Mouse (Mus musculus) mammary gland, adult 2 months (tissue): ENCODE measurements around the gene Immt. TPM values are rescaled to one million over a fixed set of nuclear protein-coding genes. Genes with fewer than 3 reads are reported as not detected.

Source experiments
- polyA plus RNA-seq: library from polyadenylated mRNA; depleted of rRNA; stranded (reverse); fragments of >200 nt; gene quantifications from 2 replicates; pipeline ENCODE4 v1.2.3, GENCODE M21; 2012; ENCODE audit warnings: low replicate concordance; rRNA removed

Immt gene
- 50.8 and 91.5 TPM in 2 replicates for polyA plus RNA-seq

DNA sequence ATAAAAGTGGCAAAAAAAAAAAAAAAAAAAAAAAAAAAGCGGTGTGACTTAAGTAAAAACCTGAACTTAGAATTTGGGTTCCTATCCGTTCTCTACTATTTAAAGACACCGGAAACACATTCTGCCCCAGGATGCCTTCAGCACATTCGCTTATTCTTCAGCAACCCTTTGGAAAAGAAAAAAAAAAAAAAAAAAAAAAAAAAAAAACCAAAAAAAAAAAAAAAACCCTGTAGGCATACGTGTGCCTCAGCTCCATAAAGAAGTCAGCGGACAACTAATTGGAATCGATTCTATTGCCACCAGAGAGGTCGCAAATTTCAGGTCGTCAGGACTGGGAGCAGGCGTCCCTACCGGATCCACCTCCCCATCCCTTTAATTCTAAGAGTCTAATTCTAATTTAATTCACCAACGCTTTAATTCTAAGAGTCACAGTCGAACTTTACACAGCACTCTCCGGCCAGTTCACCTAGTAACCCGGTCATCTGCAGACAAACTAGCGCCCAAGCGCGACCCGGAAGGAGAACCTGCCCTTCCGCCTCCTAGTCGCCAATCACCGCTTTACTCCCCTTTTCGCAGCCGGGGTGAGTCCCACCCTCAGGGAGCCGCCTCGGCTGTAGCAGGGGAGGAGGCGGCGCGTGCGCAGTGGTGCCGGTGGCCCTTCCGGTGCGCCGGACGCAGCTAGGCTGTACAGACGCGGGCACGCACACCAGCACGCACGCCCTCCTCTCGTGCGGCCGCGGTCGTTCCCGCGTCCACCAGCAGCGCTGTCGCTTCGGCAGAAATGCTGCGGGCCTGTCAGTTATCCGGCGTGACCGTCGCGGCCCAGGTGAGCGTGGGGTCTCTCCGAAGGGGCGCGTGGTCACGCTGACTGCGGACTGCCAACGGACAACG lies at the start of gene Immt:
Immt (plus strand) TSS at position 642 of the 891 bp plus-strand sequence.

DNA sequence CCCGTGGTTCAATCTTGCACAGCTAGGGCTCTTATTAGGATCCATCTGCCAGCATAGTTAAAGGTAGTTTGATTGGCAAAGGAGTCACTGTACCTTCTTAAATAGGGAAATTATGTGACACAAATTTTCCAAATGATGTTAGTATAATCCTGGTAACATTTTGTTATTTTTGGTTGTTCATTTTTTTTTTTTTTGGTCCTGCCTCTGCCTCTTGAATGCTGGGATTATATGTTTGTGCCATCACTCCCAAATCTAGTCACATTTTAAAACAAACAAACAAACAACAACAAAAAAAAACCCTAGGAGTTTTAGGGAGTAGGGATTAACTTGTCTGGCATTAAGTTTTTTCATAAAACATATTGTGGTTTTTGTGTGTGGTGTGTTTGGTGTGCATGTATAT lies 4.3 kb upstream of the Immt start, which contains the start of gene Mrpl35:
Mrpl35 (minus strand) TSS at position 101 of the 400 bp plus-strand sequence.

DNA sequence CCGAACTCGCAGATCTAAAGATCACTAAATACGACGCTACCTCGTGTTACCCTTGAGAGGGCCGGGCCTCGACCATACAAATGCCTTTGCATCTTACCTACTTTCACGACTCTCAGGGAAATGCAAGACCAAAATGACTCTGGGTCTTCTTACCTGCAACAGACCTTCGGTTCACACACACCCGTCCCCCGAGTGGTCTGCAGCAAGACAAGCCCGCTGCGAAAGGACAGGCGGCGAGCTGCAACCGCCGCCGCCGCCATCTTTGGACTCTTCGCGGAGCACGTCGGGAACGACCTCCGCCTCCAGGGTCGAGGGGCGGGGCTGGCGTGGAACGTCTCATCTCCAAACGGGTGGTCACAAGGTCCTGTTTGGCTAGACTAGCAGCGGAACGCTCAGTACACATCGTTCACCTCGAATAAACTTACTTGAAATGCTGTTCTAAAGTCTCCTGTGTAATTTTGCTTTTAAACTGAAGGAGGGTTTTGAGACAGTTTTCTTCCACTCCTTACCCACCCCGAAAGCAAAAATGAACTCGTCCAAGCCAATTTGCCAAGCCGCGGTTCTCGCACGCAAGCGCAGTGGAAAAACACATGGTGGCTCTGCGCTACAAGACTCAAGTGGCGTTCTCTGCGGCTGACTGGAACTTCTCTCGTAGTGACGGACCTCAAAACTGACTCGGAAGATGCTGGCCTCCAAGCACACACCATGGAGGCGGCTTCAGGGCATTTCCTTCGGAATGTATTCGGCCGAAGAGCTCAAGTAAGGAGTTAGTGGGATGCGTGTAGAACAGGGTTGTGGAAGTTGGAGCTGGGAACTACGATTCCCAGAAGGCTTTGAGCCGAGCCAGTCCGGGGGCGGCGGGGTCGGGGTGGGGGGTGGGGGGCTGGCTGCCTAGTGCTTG lies 77.6 kb downstream of the Immt start, which contains the start of the genes Ptcd3 and Polr1a:
Ptcd3 (minus strand) TSS at position 270 of the 901 bp plus-strand sequence.
Polr1a (plus strand) TSS at position 573 of the 901 bp plus-strand sequence.

Other genes starting within 250 kb of the Immt start
- 8.7 and 20.0 TPM in 2 replicates for gene Kdm3a, start 198.3 kb upstream of the Immt start, polyA plus RNA-seq
- gene Reep1, start 123.8 kb upstream of the Immt start, polyA plus RNA-seq: 1.8 and 9.1 TPM in 2 replicates
- gene Mrpl35, start 4.4 kb upstream of the Immt start, polyA plus RNA-seq: 4.7 and 16.4 TPM in 2 replicates
- gene Ptcd3, start 77.4 kb downstream of the Immt start, polyA plus RNA-seq: 7.2 and 21.5 TPM in 2 replicates
- 14.7 and 15.1 TPM in 2 replicates for gene Polr1a, start 77.7 kb downstream of the Immt start, polyA plus RNA-seq